Mouse (Mus musculus) liver, postnatal 0 days (tissue): ENCODE measurements around the gene Dera. TPM values are rescaled to one million over a fixed set of nuclear protein-coding genes. Genes with fewer than 3 reads are reported as not detected.

Source experiments
- ATAC-seq: fragments of 200-750 bp; cut with Nextera tagmentation; 2 replicates; pipeline ENCODE4 v1.8.0; 2017; ENCODE audit warnings: mild to moderate bottlenecking, moderate library complexity
- DNase-seq: peaks from one replicate; pipeline ENCODE4 v3.0.0-alpha.2; 2016
- H3K27ac ChIP-seq: fragments of 300-500 bp; sonication (generic); 2 replicates; pipeline ENCODE4 v1.5.1; 2014; ENCODE audit warnings: antibody characterized with exemption, moderate library complexity, mild to moderate bottlenecking, low read depth
- H3K27me3 ChIP-seq: fragments of 300-500 bp; sonication (generic); 2 replicates; pipeline ENCODE4 v1.6.1; 2014; ENCODE audit warnings: low read length, control low read depth, mixed read lengths; ENCODE audit not compliant: insufficient read depth
- H3K36me3 ChIP-seq: fragments of 300-500 bp; sonication (generic); replicated peaks from 2 replicates; pipeline ENCODE4 v1.6.1; 2014; ENCODE audit warnings: mild to moderate bottlenecking, control low read depth, low read length, moderate library complexity, mixed read lengths; ENCODE audit not compliant: insufficient read depth
- H3K4me1 ChIP-seq: fragments of 300-500 bp; sonication (generic); 2 replicates; pipeline ENCODE4 v1.6.1; 2014; ENCODE audit warnings: antibody characterized with exemption, mild to moderate bottlenecking, control low read depth; ENCODE audit not compliant: insufficient read depth
- H3K4me2 ChIP-seq: fragments of 300-500 bp; sonication (generic); 2 replicates; pipeline ENCODE4 v1.6.1; 2014; ENCODE audit warnings: low read depth, mild to moderate bottlenecking, low read length, moderate library complexity, mixed read lengths
- H3K4me3 ChIP-seq: fragments of 300-500 bp; sonication (generic); 2 replicates; pipeline ENCODE4 v1.5.1; 2014; ENCODE audit warnings: low read depth, low read length
- H3K9ac ChIP-seq: fragments of 300-500 bp; sonication (generic); replicated peaks from 2 replicates; pipeline ENCODE4 v1.6.1; 2014; ENCODE audit warnings: mild to moderate bottlenecking, moderate library complexity
- H3K9me3 ChIP-seq: fragments of 300-500 bp; sonication (generic); 2 replicates; pipeline ENCODE4 v1.6.1; 2016; ENCODE audit warnings: mild to moderate bottlenecking, control low read depth, low read length, mixed read lengths
- CTCF ChIP-seq: sonication (generic); IDR thresholded peaks from 2 replicates; pipeline ENCODE4 v1.5.1; 2016; ENCODE audit warnings: antibody characterized with exemption, low read depth
- EP300 ChIP-seq: IDR thresholded peaks from 2 replicates; pipeline ENCODE4 v1.6.1; 2016; ENCODE audit warnings: antibody characterized with exemption, low read depth, mild to moderate bottlenecking
- WGBS: fragments of 180-500 bp; shearing (Covaris S2); extraction: QIAGEN DNeasy Blood & Tissue Kit; methylation state at CpG from one replicate; pipeline ENCODE4 v1.1.7; 2014; ENCODE audit not compliant: insufficient replicate concordance; 5-methylcytosine and 5-hydroxymethylcytosine counted together
- polyA plus RNA-seq: library from polyadenylated mRNA; unstranded; fragments of >200 nt; fragmentation: Nextera tagmentation; extraction: Ambion mirVana; gene quantifications from 2 replicates; pipeline ENCODE4 v1.2.1, GENCODE M21; 2015

Dera gene
- polyA plus RNA-seq, 1 experiment from 2014 or later, result 43.6 TPM

GRCm38 (mm10) chr6:137713310-137713664, 41.1 kb upstream of the Dera start:
- Histone ChIP-seq H3K4me2 (no peak overlapping the region), H3K9ac (no peak overlapping the region), H3K27me3 (no peaks in the 10 kb centered on the region), H3K27ac (no peak overlapping the region), H3K4me3 (no peak overlapping the region), H3K9me3 (no peaks in the 10 kb centered on the region), H3K4me1 (no peaks in the 10 kb centered on the region), H3K36me3 (no peaks in the 10 kb centered on the region)
- TF ChIP-seq CTCF (no peak), EP300 (no peak)
- ATAC-seq (no peak), DNase-seq (no peak)
- 67% methylated on average over 3 of the region's 3 CpGs for WGBS

- no peaks in the 10 kb centered on the region; the same call in 1 of the 2 replicates for H3K9me3 ChIP-seq
- WGBS, result 40% methylated on average over 5 of the region's 5 CpGs
- no peak overlapping the region for H3K4me2 ChIP-seq
- H3K36me3 ChIP-seq, result no peaks in the 10 kb centered on the region
- no peak overlapping the region for H3K9ac ChIP-seq
- H3K4me1 ChIP-seq, result no peaks in the 10 kb centered on the region
- DNase-seq (no peak), ATAC-seq (no peak)
- TF ChIP-seq EP300 (no peak), CTCF (no peak)
- no peaks in the 10 kb centered on the region for H3K27me3 ChIP-seq
- H3K27ac ChIP-seq, result no peak overlapping the region
- no peak overlapping the region for H3K4me3 ChIP-seq
Observed at GRCm38 (mm10) chr6:137716802-137717201, 37.5 kb upstream of the Dera start.

GRCm38 (mm10) chr6:137722220-137722931, 32.0 kb upstream of the Dera start:
- Histone ChIP-seq H3K4me3 (no peak overlapping the region), H3K27me3 (no peaks in the 10 kb centered on the region)

GRCm38 (mm10) chr6:137723898-137724297, 30.4 kb upstream of the Dera start:
- H3K9ac ChIP-seq, result no peak overlapping the region
- no peak overlapping the region for H3K4me2 ChIP-seq
- ATAC-seq (no peak), DNase-seq (no peak)
- no peaks in the 10 kb centered on the region for H3K36me3 ChIP-seq
- TF ChIP-seq EP300 (no peak), CTCF (peak; percentile 80)
- no peaks in the 10 kb centered on the region; the same call in 1 of the 2 replicates for H3K9me3 ChIP-seq
- H3K27me3 ChIP-seq, result no peaks in the 10 kb centered on the region
- H3K4me1 ChIP-seq, result no peaks in the 10 kb centered on the region
- H3K4me3 ChIP-seq, result no peak overlapping the region
- 5% methylated on average over 4 of the region's 4 CpGs for WGBS
- H3K27ac ChIP-seq, result no peak overlapping the region

More at GRCm38 (mm10) chr6:137722220-137722931, 32.0 kb upstream of the Dera start:
- H3K27ac ChIP-seq, result no peak overlapping the region
- no peaks in the 10 kb centered on the region for H3K36me3 ChIP-seq
- DNase-seq, result no peak
- H3K9ac ChIP-seq, result no peak overlapping the region
- WGBS, result 73% methylated on average over 15 of the region's 15 CpGs
- TF ChIP-seq EP300 (no peak), CTCF (no peak)
- no peak overlapping the region for H3K4me2 ChIP-seq
- ATAC-seq, result no peak
- no peaks in the 10 kb centered on the region; the same call in 1 of the 2 replicates for H3K9me3 ChIP-seq
- H3K4me1 ChIP-seq, result no peaks in the 10 kb centered on the region

GRCm38 (mm10) chr6:137734460-137734845, 19.9 kb upstream of the Dera start:
- Histone ChIP-seq H3K4me1 (peaks cover 16% of the 10 kb centered on the region), H3K9ac (peak overlapping the region; percentile 94; the same call in 1 of the 2 replicates), H3K9me3 (no peaks in the 10 kb centered on the region), H3K4me3 (peak overlapping the region; percentile 85), H3K4me2 (peak overlapping the region; percentile 88), H3K27ac (0 out of 2 replicates have a peak overlapping the region, but pooled peaks have one; percentile 87), H3K36me3 (peaks cover 9% of the 10 kb centered on the region; the same call in 1 of the 2 replicates), H3K27me3 (no peaks in the 10 kb centered on the region)
- whole genome bisulfite sequencing, result 5% methylated on average over 7 of the region's 7 CpGs
- TF ChIP-seq EP300 (no peak), CTCF (no peak)
- ATAC-seq (peak; percentile 30), DNase-seq (no peak)

GRCm38 (mm10) chr6:137734846-137735609, 19.3 kb upstream of the Dera start, which contains the start of gene Strap:
Gene Strap (plus strand): TSS chr6:137735078.
- peak; percentile 99 for ATAC-seq
- WGBS, result under 1% methylated on average over 61 of the region's 86 CpGs
- peaks cover 16% of the 10 kb centered on the region for H3K4me1 ChIP-seq

More at GRCm38 (mm10) chr6:137734846-137735609, 19.3 kb upstream of the Dera start, which contains the start of gene Strap:
- TF ChIP-seq CTCF (no peak), EP300 (no peak)
- Histone ChIP-seq H3K4me2 (peak within 1 kb of the TSS; percentile 88), H3K9ac (peak within 1 kb of the TSS; percentile 94), H3K9me3 (no peaks in the 10 kb centered on the region), H3K27ac (peak within 1 kb of the TSS; percentile 87), H3K27me3 (no peaks in the 10 kb centered on the region), H3K4me3 (peak within 1 kb of the TSS; percentile 85), H3K36me3 (peaks cover 14% of the 10 kb centered on the region)
- peak; percentile 99 for DNase-seq
